Mouse (Mus musculus) cerebellum, adult 2 months (tissue): ENCODE data around the gene Usf3. TPM values are rescaled to one million over a fixed set of nuclear protein-coding genes. Genes with fewer than 3 reads are reported as not detected.

ENCODE experiments used
- DNase-seq, 2 experiments: peaks; one replicate each; pipeline ENCODE4 v3.0.0; 2021
- H3K27ac ChIP-seq: fragments of 200-500 bp; 2 replicates; pipeline ENCODE4 v1.5.1; 2012; ENCODE audit warnings: low read length, control low read depth, inconsistent platforms; ENCODE audit not compliant: insufficient read depth
- H3K27me3 ChIP-seq: fragments of 200-500 bp; 2 replicates; pipeline ENCODE4 v1.6.1; 2012; ENCODE audit warnings: inconsistent platforms, mild to moderate bottlenecking, low read length, moderate library complexity; ENCODE audit not compliant: control insufficient read depth, insufficient read depth
- H3K4me1 ChIP-seq: fragments of 200-500 bp; 2 replicates; pipeline ENCODE4 v1.6.1; 2011; ENCODE audit warnings: low read length; ENCODE audit not compliant: control insufficient read depth, insufficient read depth
- H3K4me3 ChIP-seq: fragments of 200-500 bp; replicated peaks from 2 replicates; pipeline ENCODE3; 2011; ENCODE audit warnings: mild to moderate bottlenecking, low read depth, low read length, control low read depth; ENCODE audit not compliant: insufficient read depth
- CTCF ChIP-seq: fragments of 200-500 bp; IDR thresholded peaks from 2 replicates; pipeline ENCODE4 v1.5.1; 2011; ENCODE audit warnings: low read depth, mild to moderate bottlenecking, control low read depth, low read length, moderate library complexity, borderline replicate concordance; ENCODE audit not compliant: insufficient read depth
- POLR2A ChIP-seq: fragments of 200-500 bp; IDR thresholded peaks from 2 replicates; pipeline ENCODE4 v1.6.1; 2011; ENCODE audit warnings: low read length, control low read depth, borderline replicate concordance; ENCODE audit not compliant: insufficient read depth
- WGBS: fragments of 180-500 bp; shearing (Covaris S2); methylation state at CpG from one replicate; pipeline ENCODE4 v1.1.7; 2018; 5-methylcytosine and 5-hydroxymethylcytosine counted together
- polyA plus RNA-seq: library from polyadenylated mRNA; depleted of rRNA; stranded (reverse); fragments of >200 nt; gene quantifications from 2 replicates; pipeline ENCODE4 v1.2.3, GENCODE M21; 2012

Usf3 gene
- polyA plus RNA-seq, 1 experiment = 14.2 TPM

- H3K27ac ChIP-seq = no peak overlapping the region
- DNase-seq = peak in 1 of 2 experiments; percentile 67
- no peaks in the 10 kb centered on the region for H3K27me3 ChIP-seq
- WGBS = 25% methylated on average over 6 of the region's 6 CpGs
- peaks cover 19% of the 10 kb centered on the region for H3K4me1 ChIP-seq
- no peak for TF ChIP-seq CTCF
- H3K4me3 ChIP-seq = no peak overlapping the region
These were observed 48.4 kb downstream of the Usf3 start for GRCm38 (mm10) chr16:44221463-44221862.

DNA sequence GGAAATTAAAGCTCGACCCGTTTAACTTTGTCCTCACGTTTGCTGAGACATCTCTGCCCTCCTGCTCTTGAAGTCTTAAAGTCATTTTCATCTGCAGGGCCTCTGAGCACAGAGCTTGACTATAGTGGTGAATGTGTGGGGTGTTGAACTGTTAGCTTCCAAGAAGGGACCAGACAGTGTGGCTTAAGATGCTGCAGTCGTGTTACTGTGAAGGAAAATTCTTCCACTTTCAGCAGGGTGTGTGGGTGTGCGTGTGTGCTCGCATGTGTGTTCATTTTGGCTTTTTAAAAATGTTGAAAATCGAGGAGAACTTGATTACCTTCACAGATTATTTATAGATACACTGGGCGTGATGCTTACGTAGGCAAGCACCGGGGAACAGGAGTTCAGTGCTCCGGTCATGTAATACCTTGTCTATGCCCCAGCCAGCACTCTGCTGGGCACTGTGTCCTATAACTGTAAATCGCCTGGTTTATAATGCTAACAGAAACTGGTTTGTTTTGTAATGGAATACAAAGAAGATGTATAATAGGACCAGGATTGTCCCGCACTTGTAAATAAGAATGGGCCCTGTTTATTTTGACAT is 53.8 kb downstream of the Usf3 start:
- Histone ChIP-seq H3K4me1 (peaks cover 19% of the 10 kb centered on the region), H3K4me3 (no peak overlapping the region), H3K27ac (no peak overlapping the region), H3K27me3 (no peaks in the 10 kb centered on the region)
- no peak for DNase-seq
- WGBS = 90% methylated on average over 13 of the region's 13 CpGs
- no peak for TF ChIP-seq CTCF
- TF ChIP-seq POLR2A = no peak

- no peak overlapping the region for H3K27ac ChIP-seq
- 92% methylated on average over 7 of the region's 7 CpGs for WGBS
These were observed 60.0 kb downstream of the Usf3 start for GRCm38 (mm10) chr16:44233019-44233418.

DNA sequence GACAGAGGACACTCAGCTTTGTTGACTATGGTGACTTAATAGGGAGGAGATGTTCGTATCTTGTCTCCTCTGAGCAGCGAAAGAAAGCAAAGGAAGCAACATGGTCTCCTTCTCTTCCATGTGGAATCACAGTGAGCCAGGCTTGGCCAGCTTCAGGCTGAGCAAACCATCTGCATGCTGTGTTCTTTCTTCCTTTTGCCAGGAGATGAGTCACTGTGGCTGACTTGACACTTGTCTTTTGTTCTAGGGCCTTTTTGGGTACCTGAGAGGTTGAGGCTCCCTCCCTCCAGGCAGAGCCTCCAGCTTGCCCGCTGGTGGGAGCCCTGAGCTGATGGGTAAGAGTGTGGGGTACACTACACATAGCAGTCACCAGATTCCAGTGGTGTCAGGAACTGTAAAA is 64.8 kb downstream of the Usf3 start:
- WGBS = 6% methylated on average over 3 of the region's 3 CpGs
- peak; percentile 66 to 89 for DNase-seq
- TF ChIP-seq POLR2A (peak; percentile 29; the same call in 1 of the 2 replicates), CTCF (no peak)
- Histone ChIP-seq H3K27me3 (no peaks in the 10 kb centered on the region), H3K4me3 (no peak overlapping the region), H3K4me1 (peaks cover 19% of the 10 kb centered on the region), H3K27ac (peak overlapping the region; percentile 78)

More at GRCm38 (mm10) chr16:44233019-44233418, 60.0 kb downstream of the Usf3 start:
- H3K4me3 ChIP-seq = no peak overlapping the region
- no peaks in the 10 kb centered on the region for H3K27me3 ChIP-seq
- H3K4me1 ChIP-seq = peaks cover 5% of the 10 kb centered on the region; the same call in 1 of the 2 replicates
- no peak for DNase-seq
- no peak for TF ChIP-seq CTCF
- TF ChIP-seq POLR2A = no peak

DNA sequence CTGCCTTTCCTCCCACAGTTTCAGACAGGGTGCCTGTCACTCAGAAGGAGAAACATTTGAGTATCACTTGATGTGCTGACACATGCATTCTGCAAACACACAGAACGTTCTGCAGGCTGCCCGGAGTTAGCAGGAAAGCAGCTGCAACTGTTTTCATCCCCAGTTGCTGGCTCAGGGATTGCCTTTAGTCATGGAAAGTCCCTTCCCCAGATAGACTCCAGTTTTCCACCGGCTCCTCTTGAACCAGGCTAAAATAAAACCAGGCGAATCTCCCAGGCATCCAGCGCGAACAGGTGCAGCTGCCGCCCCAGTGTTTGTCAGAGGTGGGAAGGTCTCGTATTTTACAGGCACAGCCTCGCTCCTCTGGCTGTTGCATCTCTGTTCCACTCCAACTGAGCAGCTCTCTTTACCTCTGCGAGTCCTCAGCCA is 65.8 kb downstream of the Usf3 start:
- peaks cover 19% of the 10 kb centered on the region for H3K4me1 ChIP-seq
- no peak for DNase-seq
- TF ChIP-seq CTCF (no peak), POLR2A (no peak)
- no peaks in the 10 kb centered on the region for H3K27me3 ChIP-seq
- H3K4me3 ChIP-seq = no peak overlapping the region
- WGBS = 50% methylated on average over 10 of the region's 10 CpGs
- H3K27ac ChIP-seq = peak overlapping the region; percentile 78

DNA sequence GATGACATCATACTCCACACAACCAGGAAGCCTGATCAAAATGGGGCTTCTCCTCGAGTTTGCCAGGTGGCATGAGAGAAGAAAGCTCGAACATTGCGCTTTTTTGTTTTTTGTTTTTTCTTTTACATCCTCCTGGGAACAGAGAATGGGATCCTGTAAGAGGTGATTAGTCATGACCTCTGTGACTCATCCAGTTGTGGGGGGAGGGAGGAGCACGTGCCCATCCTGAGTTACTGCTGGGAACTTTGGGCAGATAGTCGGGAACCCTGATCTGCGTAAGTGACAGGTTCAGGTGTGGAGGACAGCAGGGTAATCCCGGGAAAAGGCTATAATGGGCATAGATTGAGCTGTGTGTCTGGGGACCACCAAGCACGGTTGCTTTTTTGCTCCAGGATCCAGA is 67.4 kb downstream of the Usf3 start:
- peaks cover 19% of the 10 kb centered on the region for H3K4me1 ChIP-seq
- 68% methylated on average over 8 of the region's 8 CpGs for WGBS
- H3K27me3 ChIP-seq = no peaks in the 10 kb centered on the region
- TF ChIP-seq POLR2A (no peak), CTCF (no peak)
- no peak overlapping the region for H3K27ac ChIP-seq
- no peak for DNase-seq
- no peak overlapping the region for H3K4me3 ChIP-seq

GRCm38 (mm10) chr16:44242633-44243032 is 69.6 kb downstream of the Usf3 start:
- DNase-seq = peak; percentile 81 to 87

DNA sequence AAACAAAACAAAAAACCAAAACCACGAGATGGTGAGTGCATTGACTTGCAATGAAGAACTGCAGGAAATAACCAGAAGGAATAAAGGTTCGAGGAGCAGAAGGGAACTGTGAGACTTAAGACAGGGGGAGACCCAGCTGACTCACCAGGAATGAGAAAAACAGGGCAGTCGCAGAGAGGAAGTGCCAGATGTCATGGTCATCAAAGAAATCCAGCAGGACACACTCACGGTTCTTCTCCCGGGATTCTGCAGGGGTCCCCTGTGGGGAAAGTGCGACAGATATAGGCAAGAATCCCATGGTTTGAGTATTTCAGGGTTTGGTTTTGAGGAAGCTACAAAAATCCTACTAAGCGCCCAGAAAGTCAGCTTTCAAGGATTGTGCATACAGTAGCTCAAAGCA is 70.3 kb downstream of the Usf3 start:
- H3K4me1 ChIP-seq = peaks cover 11% of the 10 kb centered on the region
- H3K27ac ChIP-seq = no peak overlapping the region
- no peaks in the 10 kb centered on the region for H3K27me3 ChIP-seq
- WGBS = 62% methylated on average over 7 of the region's 7 CpGs
- DNase-seq = no peak
- TF ChIP-seq CTCF (no peak), POLR2A (no peak)
- no peak overlapping the region for H3K4me3 ChIP-seq

More at GRCm38 (mm10) chr16:44242633-44243032, 69.6 kb downstream of the Usf3 start:
- Histone ChIP-seq H3K27me3 (no peaks in the 10 kb centered on the region), H3K4me1 (peaks cover 17% of the 10 kb centered on the region), H3K4me3 (no peak overlapping the region), H3K27ac (no peak overlapping the region)
- TF ChIP-seq CTCF (peak; percentile 95), POLR2A (no peak)
- 8% methylated on average over 1 of the region's 1 CpGs for WGBS
